Mouse (Mus musculus) adrenal gland, postnatal 25 days (tissue): ENCODE results near the gene Slc25a21. TPM values are rescaled to one million over a fixed set of nuclear protein-coding genes. Genes with fewer than 3 reads are reported as not detected.
"Not testable (repeated sequence)": the region's sequence is repeated elsewhere in the genome, so short reads cannot be mapped to it uniquely, and the experiment has no call there.

Experiments
- DNase-seq: peaks from one replicate; pipeline ENCODE4 v3.0.0; 2021; ENCODE audit warnings: mixed read lengths
- long read RNA-seq: library from polyadenylated mRNA; stranded (forward); transcript quantifications from one replicate; pipeline ENCODE4 v2.0.0, GENCODE M21; 2021
- total RNA-seq: library from RNA; stranded (reverse); gene quantifications from 2 replicates; pipeline ENCODE4 v1.2.3, GENCODE M21; 2021

Gene Slc25a21
- 0.33 and 0.91 TPM in 2 replicates for total RNA-seq
- long read RNA-seq, partial matches to known transcripts: 4 of 5 reads
- long read RNA-seq, other reads (novel, unspliced or antisense): 1 of 5 reads

DNA sequence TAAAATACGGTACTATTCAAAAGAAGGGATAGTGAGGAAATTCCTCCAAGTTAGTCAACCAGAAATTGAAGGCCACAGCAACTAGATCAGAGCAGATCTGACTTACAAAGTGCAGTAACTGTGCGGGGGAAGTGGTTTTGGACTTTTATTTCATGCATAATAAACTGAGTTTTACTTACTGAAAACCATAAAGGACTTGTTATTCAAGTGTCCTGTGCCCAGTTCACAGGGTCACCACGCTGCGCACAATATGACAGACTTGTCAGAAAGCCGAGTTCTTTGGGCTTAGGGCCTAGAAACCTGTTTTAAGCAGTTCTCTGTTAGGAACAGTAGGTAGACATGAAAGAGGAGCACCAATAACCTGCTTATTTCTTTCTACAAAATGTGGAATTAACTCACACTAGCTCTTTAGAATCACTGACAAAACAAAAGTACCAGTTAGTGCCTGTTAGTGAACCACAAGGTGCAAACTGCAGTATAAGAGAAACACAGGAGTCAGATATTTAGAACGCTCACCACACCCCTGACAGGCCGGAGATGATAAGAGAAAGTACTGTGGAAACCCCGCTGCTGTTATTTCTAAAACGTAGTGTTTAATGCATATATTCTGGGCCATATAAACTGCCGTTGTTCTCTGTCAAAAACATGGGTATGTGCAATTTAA, at the start of gene Slc25a21:
Gene Slc25a21, minus strand, starts transcription at position 110 of the 664 bp plus-strand sequence.
- DNase-seq: no peak

DNA sequence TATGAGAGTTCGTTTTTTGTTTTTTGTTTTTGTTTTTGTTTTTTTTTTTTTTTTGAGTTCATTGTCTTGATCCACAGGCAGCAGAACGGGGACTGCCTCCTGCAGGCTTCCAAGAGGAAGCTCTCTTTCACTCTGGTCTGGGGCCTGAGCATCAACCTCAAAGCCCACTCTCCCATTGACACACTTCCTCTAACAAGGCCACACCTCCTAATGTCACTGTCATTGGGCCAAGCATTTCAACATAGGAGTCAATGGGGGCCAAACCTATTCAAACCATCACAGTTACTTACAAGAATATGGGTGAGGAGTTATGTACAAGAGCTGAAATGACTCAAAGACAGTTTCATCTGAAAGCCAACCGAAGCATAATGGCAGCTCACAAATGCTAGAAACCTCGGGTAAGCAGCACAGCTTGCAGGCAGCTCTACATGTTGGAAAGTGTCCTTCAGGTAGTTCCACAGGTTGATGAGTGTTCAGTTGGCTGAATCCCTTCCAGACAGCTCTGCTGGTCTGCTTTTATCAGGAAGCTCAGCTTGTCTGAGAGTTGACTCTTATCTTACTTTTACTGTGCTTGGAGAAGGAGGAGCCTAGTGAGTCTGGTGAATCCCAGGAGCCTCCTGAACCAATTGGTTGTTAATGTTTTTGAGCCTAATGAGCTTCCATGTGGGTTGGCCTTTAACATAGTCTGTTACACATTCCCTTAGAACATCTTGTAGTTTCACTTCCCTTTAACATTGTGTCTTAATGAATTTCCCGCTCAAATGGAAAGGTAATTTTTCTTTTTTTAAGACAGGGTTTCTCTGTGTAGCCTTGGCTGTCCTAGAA, 46.6 kb upstream of the Slc25a21 start:
- no peak for DNase-seq

DNA sequence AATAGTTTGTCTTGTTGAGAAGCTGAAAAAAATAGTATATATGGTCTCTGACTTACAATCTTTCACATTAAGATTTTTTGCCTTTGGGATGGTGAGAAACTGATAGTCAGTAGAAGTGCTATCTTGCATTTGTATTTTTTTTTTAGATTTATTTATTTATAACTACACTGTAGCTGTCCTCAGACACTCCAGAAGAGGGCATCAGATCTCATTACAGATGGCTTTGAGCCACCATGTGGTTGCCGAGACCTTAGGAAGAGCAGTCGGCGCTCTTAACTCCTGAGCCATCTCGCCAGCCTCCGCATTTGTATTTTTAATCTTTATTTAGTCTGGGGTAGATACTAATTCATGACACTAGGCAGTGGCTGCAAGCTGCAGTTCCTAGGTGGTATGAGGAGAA, 36.1 kb upstream of the Slc25a21 start:
- DNase-seq: no peak

DNA sequence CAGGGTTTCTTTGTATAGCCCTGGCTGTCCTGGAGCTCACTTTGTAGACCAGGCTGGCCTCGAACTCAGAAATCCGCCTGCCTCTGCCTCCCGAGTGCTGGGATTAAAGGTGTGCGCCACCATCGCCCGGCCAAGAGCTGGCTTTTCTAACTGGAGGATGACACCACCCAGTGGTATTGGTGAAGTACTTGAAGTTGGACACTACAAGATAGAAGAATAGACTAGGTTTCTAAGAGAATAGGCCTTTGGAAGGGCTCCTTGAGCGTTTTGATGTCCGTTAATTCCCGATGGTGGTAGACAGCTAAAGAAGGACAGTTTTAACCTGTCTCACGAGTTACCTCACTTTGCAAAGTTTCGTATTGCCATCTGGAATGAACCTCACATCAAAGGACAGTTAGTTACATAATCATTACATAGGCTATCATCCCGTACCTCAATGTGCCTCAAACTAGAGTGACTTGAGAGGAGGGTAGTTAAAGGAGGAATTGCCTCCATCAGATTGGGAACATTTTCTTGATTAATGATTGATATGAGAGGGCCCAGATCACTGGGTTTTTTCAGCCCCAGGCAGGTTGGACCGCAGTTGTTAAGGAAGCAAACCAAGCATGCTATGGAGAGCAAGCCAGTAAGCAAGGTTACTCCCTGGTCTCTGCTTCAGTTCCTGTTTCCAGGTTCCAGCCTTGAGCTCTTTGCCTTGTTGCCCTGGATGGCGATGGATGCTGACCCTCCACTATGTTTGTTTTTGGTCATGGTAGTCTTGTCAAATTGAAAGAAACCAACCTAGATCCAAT, 34.0 kb upstream of the Slc25a21 start:
- DNase-seq: no peak

DNA sequence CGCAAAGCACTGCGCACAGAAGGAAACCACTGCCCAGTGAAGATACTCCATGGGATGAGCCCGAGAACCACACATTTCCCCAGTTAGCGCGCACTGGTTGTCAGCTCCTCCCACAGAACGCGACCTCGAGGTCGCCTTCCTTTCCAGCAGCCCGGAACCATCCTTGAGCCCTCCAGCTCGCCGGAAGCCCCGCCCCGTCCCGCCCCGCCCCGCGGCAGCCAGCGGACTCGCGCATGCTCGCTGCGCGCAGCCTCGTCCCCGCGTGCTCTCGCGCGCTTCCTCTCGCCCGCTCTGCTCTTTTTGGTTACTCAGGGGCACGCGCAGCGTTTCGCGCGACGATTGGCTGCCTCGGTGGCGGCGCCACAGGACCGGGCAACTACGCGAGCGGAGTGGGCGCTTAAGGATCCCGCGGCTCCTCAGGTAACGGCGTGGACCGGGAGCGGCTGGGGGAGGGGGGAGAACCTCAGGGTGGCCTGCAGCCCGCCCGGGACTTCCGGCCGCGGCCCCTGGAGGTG, 33.0 kb upstream of the Slc25a21 start, which contains the start of the genes Prps1l3 and Mipol1:
Gene Prps1l3, plus strand, starts transcription at position 221 of the 515 bp plus-strand sequence.
Gene Mipol1, plus strand, starts transcription at position 236 of the 515 bp plus-strand sequence.
- peak; percentile 88 for DNase-seq

DNA sequence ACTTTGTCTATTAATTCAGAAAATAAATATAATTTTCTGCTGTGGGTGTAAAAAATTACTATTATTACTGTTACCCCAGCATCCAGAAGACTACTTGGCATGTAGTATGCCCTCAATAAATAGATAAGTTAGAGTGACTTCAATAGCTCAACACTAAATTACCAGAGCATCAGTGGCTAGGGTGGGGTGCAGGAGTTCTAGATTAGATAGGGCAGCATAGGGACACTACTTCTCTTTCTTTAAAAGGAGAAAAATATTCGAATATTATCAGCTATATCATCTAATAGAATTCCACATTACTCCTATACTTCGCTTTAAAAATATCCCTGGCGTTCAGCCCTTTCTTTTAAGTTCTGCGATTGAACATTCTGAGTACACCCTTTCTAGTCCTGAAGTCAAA, 32.4 kb upstream of the Slc25a21 start:
- no peak for DNase-seq

DNA sequence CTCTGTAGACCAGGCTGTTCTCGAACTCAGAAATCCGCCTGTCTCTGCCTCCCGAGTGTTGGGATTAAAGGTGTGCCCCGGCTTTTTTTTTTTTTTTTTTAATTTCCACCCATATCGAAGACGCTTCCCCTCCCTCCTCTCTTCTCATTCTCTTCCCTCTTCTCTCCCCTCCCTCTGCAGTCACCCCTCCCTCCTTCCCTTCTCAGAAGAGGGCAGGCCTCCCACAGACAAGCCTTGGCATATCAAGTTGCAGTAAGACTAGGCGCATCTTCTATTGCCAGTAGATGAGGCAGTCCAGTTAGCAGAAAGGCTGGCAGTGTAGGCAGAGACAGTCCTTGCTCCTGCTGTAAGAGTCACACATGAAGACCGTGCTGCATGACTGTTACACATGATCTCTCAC, 30.5 kb upstream of the Slc25a21 start:
- DNase-seq: no peak

DNA sequence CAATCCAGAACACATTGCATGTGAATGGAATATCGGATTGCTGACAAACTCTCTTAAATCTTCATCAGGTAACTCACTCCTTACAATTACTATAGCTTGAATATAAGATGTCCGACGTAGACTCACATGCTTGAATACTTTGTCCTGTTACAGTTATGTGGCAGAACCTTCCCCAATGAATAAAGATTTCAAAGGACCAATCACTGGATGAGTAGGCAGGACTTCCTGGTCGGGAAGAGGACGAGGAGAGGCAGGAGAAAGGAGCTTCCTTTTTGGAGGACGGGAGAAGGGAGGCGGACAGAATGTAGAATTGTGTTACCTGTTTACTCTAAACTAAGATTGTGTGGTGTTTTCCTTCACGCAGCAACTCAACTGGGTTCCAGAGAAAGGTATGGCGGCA, 29.1 kb upstream of the Slc25a21 start:
- no peak for DNase-seq

DNA sequence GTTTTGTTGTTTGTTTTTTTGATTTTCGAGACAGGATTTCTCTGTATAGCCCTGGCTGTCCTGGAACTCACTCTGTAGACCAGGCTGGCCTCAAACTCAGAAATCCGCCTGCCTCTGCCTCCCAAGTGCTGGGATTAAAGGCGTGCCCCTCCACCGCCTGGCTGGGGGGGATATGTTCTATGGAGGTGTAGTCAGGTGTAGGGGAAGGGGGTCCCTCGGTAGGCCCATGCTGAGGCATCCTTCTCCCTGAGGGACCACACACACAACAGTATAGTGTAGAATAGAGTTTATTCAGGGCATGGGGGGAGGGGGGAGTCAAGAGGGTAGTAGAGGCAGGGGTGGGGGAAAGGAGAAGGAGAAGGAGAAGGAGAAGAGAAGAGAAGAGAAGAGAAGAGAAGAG, 15.2 kb upstream of the Slc25a21 start:
- not testable (repeated sequence) for DNase-seq

DNA sequence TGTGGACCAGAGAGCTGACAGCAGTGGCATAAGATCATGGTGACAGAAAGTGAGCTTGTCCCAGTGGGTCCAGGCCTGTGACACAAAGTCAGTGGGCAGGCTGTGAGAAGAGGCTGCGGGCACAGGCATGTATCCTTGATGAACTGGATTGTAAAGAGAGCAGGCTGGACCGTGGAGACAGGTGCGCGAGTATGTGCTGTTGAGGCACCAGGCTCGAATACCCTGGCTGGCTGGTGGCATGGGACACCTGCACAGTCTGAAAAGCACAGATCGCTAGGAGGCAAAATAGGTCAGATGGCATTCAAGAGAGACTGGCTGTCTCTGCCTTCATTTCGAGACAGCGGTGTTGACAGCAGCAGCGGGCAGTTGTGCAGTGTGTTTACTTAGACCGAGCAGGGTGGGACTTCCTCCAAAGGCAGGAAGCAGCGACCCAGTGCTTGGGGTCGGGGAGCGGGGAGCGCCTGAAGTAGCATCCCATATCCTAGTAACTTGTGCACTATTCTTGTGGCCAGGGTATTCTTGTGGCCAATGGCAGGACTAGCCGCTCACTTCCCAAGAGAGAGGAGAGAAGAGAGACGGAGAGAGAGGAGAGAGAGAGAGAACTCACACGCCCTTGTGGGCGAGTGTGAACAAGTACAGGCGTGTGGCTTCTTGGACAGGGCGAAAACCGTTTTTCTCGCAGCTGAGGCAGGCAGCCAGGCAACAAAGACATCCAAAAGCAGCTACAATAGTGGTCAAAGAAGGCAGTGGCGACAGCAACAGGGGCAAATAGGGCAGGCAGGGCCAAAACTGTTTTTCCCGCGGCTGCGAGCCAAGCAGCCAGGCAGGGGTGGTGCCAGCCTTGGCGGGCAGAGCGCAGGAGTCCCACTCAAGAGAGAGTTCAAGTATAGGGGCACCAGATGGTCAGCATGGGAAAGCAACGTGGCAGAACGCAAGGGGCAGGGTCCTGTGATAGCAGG, 14.4 kb upstream of the Slc25a21 start:
- DNase-seq: peak; percentile 51

DNA sequence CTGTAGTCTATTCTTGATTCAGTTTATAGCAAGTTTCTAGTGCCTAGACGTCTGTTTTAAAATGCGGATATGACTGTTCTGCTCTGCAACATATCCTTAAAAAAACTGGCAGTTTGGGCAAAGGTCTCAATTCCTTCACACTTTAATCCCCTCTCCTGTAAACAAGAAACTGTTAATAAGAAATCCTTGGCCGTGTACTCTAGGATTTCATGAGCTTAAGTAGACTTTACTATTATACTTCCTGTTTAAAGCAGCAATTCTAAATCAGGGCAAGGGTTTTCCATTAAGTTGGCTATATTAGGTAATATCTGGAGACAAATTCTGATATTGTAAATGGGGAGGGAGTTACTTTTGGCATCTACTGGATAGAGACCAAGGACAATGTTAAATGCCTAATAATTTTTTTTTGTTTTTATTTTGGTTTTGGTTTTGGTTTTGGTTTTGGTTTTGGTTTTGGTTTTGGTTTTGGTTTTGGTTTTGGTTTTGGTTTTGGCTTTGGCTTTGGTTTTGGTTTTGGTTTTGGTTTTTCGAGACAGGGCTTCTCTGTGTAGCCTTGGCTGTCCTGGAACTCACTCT, 7.1 kb upstream of the Slc25a21 start:
- no peak for DNase-seq

DNA sequence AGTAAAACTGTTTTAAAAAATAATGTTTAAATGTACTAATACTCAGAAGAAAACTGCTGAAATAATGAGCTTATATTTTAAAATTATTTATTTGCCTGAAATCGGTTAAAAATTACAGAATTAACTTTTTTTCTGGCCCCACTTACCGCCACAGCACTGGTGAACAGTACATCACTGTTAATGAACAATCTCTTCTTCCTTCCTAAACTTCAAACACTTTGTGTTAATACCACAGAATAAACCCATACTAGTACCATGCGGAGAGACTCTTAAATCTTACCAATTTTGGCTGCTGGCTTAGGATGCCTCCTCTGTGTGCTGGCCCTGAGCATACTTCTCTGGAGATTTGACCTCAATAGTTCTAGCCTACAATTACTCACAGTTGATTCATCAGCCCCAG, 4.6 kb upstream of the Slc25a21 start:
- no peak for DNase-seq

DNA sequence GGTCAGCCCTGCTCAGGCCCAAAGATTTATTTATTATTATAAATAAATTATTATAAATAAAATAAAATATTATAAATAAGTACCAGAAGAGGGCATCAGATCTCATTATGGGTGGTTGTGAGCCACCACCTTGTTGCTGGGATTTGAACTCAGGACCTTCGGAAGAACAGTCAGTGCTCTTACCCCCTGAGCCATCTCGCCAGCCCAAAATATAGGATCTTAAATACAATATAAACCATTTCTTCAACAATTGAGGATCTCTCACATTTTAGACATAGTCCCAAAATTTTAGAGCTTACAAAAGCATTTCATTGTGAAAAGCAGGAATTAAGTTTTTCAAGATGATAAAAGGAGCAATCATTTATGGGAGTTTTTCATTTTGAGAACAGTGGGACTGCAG, 2.2 kb upstream of the Slc25a21 start:
- DNase-seq: no peak

DNA sequence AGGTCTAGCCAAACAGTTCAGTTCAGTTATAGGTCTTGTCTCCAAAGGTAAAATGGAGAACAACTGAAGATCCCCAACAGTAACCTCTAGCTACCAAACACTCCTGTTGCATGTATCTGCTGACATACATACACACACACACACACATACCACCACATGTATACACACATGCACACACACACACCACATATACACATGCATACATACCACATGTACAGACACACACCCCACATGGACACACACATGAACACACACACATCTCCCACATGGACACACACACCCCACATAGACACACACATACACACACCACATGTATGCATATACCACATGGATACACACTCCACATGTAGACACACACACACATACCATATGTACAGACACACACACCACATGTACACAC, 997 bp upstream of the Slc25a21 start:
- no peak for DNase-seq

DNA sequence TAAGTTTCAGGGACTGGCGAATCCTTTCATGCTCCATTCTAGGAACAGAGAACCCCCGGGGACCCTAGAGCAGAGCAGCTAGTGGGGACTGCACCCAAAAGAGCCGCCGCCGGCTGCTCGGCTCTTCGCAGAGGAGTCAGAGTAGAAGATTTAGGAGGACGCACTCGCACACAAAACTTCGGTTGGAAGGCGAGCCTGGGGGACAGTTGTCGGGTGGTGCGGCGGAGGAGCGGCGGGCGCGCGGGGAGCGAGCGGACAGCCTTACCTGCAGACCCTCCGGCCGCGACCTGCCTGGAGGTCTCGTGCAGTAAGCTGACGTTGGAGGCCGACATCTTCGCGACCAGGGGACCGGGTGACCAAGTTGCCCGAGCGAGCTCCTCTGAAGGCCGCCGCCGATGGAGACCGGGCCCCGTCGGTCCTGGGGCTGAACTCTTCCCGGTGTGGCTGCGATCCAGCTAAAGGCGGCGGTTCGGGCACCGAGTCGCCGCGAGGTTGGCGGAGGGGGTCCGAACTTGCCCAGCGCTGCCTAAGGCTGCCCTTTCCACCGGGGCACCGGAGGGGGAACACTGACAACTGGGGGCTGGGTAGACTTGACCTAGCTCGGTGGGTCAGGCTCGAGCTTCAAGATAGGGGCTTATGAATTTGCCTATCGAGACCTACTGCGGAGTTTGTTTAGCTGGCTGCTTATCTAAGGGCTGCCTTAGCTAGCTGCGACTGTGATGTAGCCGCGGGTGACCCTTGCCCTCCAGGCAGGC, 487 bp downstream of the Slc25a21 start:
- DNase-seq: peak; percentile 53

DNA sequence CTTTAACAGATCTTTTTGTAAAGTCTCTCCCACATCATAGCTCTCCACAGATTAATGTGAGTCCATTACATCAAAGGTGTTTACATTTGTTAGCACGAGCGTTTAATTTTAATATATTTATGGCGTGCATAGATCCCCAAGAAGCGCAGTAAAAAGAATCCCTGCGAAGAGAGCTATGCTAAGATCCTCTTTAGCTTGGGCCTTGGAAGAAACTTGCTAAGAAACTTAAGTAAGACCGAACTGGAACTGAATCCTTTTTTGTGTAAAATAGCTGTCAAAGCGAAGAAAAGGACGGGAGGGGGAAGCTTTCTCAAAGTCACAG, 1.0 kb downstream of the Slc25a21 start:
- no peak for DNase-seq

DNA sequence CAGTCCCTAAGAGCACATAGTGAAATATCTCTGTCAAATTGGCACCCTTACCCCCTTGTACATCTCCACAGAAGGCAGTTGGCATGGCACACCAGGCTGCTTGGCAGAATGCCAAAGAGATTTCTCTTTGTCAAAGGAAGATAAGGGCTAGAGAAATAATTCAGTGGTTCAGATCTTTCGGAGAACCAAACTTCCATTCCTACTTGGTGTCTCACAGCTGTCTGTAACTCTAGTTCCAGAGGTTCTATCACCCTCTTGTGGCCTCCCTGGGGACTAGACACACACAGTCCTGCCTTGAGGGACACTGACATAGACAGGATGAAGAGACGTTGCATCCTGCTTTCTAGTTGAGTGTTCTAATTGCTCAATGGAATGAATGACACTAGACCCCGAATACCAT, 2.7 kb downstream of the Slc25a21 start:
- peak; percentile 38 for DNase-seq

DNA sequence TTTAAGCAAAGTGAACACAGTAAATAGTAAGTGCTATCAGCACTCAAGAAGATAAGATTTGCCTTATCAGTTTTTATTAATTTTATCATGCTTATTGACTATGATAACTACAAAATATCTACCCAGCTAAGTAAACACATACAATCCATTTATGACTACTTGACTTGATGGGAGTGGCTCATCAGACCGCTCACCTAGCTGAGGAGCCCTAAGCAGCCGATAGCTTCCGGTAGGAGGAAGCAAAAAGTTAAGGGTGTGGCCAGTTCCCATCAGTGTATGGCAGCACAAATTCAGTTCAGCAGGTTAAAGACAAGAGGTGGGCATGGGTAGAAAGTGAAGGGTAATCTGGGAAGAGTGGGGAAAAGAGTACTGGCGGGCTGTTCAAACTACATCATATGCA, 10.2 kb downstream of the Slc25a21 start:
- DNase-seq: no peak

DNA sequence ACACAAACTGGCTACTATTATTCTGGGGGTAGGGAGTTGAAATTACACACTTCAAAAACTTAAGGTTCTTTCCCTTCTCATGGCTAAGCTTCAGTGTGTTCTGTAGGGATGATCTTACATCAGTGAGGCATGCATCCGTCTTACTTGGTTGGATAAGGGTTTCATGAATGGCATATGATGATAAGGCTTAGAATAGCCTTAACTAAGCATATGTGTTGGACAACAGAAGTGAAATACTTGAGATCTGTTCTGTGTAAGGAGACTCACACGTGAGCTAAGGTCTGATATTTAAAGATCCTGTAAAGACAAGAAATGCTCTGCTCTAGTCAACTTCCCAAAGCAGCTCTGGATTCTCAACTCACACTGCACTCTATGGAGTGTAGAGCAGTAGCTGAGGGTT, 11.1 kb downstream of the Slc25a21 start:
- DNase-seq: no peak

DNA sequence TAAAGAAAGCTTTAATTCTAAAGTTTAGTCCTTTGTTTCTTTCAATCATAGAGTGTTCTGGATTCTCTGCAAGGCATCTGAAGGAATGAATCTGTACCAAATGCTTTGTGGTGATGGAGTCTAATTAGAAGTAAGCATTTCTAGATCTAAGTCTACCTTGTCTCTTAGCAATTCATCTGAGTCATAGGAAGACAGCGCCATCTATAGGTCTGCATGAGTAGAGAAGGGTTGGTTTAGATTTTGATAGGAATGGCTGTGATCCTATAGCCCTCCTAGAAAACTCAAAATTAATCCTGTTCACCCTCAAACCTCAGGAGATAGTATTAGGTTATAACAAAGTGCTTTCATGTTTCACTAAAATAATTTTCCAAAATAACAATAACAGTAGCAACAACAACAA, 11.8 kb downstream of the Slc25a21 start:
- DNase-seq: no peak
